Mouse (Mus musculus) hindbrain, embryonic 12.5 days (tissue): ENCODE results near the gene Ddx25. TPM values are rescaled to one million over a fixed set of nuclear protein-coding genes. Genes with fewer than 3 reads are reported as not detected.

ENCODE experiments used
- ATAC-seq: fragments of 200-750 bp; cut with Nextera tagmentation; 2 replicates; pipeline ENCODE4 v1.8.0; 2017; ENCODE audit warnings: moderate TSS enrichment; ENCODE audit not compliant: low FRiP score
- H3K27ac ChIP-seq: fragments of 300-500 bp; sonication (generic); 2 replicates; pipeline ENCODE4 v1.5.1; 2016; ENCODE audit warnings: mild to moderate bottlenecking
- H3K27me3 ChIP-seq: fragments of 300-500 bp; sonication (generic); 2 replicates; pipeline ENCODE4 v1.6.1; 2016; ENCODE audit warnings: mild to moderate bottlenecking
- H3K36me3 ChIP-seq: fragments of 300-500 bp; sonication (generic); 2 replicates; pipeline ENCODE4 v1.6.1; 2016; ENCODE audit warnings: mild to moderate bottlenecking
- H3K4me1 ChIP-seq: fragments of 300-500 bp; sonication (generic); 2 replicates; pipeline ENCODE4 v1.6.1; 2016
- H3K4me2 ChIP-seq: fragments of 300-500 bp; sonication (generic); replicated peaks from 2 replicates; pipeline ENCODE4 v1.6.1; 2016; ENCODE audit warnings: mild to moderate bottlenecking
- H3K4me3 ChIP-seq: fragments of 300-500 bp; sonication (generic); 2 replicates; pipeline ENCODE4 v1.5.1; 2016; ENCODE audit warnings: mild to moderate bottlenecking
- H3K9ac ChIP-seq: fragments of 300-500 bp; sonication (generic); 2 replicates; pipeline ENCODE4 v1.6.1; 2016; ENCODE audit warnings: mild to moderate bottlenecking, moderate library complexity
- H3K9me3 ChIP-seq: fragments of 300-500 bp; sonication (generic); replicated peaks from 2 replicates; pipeline ENCODE4 v1.6.1; 2016; ENCODE audit warnings: mild to moderate bottlenecking
- WGBS: fragments of 180-500 bp; shearing (Covaris S2); methylation state at CpG from one replicate; pipeline ENCODE4 v1.1.7; 2016; 5-methylcytosine and 5-hydroxymethylcytosine counted together
- polyA plus RNA-seq: library from polyadenylated mRNA; unstranded; fragments of >200 nt; fragmentation: Nextera tagmentation; extraction: Ambion mirVana; gene quantifications from 2 replicates; pipeline ENCODE4 v1.2.1, GENCODE M21; 2016

Gene Ddx25
- polyA plus RNA-seq, 1 experiment from 2014 or later = 11.5 TPM

DNA sequence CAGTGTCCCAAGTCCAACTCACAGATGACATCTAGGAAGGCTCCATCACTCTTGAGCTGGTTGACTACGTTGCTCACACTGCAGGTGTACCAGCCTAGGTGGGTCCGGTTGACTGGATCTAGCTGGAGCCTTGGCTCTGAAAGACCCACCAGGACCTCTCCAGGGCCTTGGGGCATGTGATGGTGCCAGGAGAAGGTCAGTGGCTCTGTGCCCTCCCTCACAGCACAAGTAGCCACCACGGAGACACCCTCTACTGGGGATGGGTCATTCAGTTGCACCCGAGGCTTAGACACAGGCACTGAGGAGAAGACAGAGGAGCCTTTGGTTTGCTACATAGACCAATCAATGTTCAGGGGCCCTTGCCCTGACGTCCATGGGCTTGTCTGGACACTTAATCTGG, 42.1 kb downstream of the Ddx25 start:
- WGBS = 90% methylated on average over 5 of the region's 5 CpGs
- H3K36me3 ChIP-seq = no peaks in the 10 kb centered on the region

GRCm38 (mm10) chr9:35513900-35514299, 44.4 kb downstream of the Ddx25 start:
- Histone ChIP-seq H3K9ac (no peak overlapping the region), H3K9me3 (no peaks in the 10 kb centered on the region), H3K4me2 (no peak overlapping the region), H3K4me1 (no peaks in the 10 kb centered on the region), H3K27me3 (peaks cover 3% of the 10 kb centered on the region), H3K27ac (no peak overlapping the region), H3K4me3 (no peak overlapping the region), H3K36me3 (no peaks in the 10 kb centered on the region)
- no peak for ATAC-seq
- 86% methylated on average over 4 of the region's 4 CpGs for WGBS

More for the DNA sequence above, 42.1 kb downstream of the Ddx25 start:
- Histone ChIP-seq H3K27me3 (peaks cover 3% of the 10 kb centered on the region), H3K9ac (no peak overlapping the region), H3K4me3 (no peak overlapping the region), H3K4me1 (no peaks in the 10 kb centered on the region), H3K9me3 (no peaks in the 10 kb centered on the region), H3K27ac (no peak overlapping the region), H3K4me2 (no peak overlapping the region)
- no peak for ATAC-seq

GRCm38 (mm10) chr9:35508234-35508633, 50.1 kb downstream of the Ddx25 start:
- Histone ChIP-seq H3K9me3 (no peaks in the 10 kb centered on the region), H3K36me3 (peaks cover 12% of the 10 kb centered on the region; the same call in 1 of the 2 replicates), H3K27ac (no peak overlapping the region), H3K27me3 (no peaks in the 10 kb centered on the region; the same call in 1 of the 2 replicates), H3K9ac (no peak overlapping the region), H3K4me1 (no peaks in the 10 kb centered on the region), H3K4me3 (no peak overlapping the region), H3K4me2 (no peak overlapping the region)
- 60% methylated on average over 8 of the region's 8 CpGs for WGBS
- ATAC-seq = no peak; the same call in 1 of the 2 replicates

GRCm38 (mm10) chr9:35502361-35503000, 55.8 kb downstream of the Ddx25 start:
- 88% methylated on average over 10 of the region's 10 CpGs for WGBS
- Histone ChIP-seq H3K4me3 (no peak overlapping the region), H3K9me3 (no peaks in the 10 kb centered on the region), H3K36me3 (peaks cover 47% of the 10 kb centered on the region), H3K9ac (no peak overlapping the region), H3K4me1 (no peaks in the 10 kb centered on the region), H3K27ac (no peak overlapping the region), H3K4me2 (no peak overlapping the region), H3K27me3 (no peaks in the 10 kb centered on the region)
- no peak for ATAC-seq

DNA sequence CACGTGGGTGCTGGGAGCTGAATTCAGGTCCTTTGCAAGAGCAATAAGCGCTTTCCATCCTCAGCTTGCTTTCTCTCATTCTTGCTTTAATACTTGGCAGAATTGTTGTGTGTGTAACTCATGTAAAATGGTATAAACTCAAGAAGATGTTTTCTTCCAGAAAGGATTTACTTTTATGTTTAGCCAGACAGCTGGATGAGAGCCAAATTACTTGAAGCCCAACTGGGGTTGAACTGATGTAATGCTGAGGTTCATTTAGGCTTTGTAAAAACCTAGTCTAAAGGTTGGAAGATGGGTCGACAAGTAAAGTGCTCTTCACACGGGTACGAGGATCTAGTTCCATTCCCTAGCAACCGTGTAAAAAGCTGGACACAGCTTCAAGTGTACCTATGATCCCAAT, 58.4 kb downstream of the Ddx25 start:
- no peak for ATAC-seq
- H3K27me3 ChIP-seq = no peaks in the 10 kb centered on the region
- peaks cover 5% of the 10 kb centered on the region for H3K4me1 ChIP-seq
- no peaks in the 10 kb centered on the region for H3K9me3 ChIP-seq
- H3K27ac ChIP-seq = no peak overlapping the region
- H3K4me2 ChIP-seq = no peak overlapping the region
- H3K9ac ChIP-seq = no peak overlapping the region
- peaks cover 47% of the 10 kb centered on the region for H3K36me3 ChIP-seq
- no peak overlapping the region for H3K4me3 ChIP-seq
- WGBS = 92% methylated on average over 6 of the region's 6 CpGs

GRCm38 (mm10) chr9:35495471-35495870, 62.9 kb downstream of the Ddx25 start:
- Histone ChIP-seq H3K4me1 (peaks cover 8% of the 10 kb centered on the region), H3K4me3 (no peak overlapping the region), H3K9me3 (no peaks in the 10 kb centered on the region), H3K9ac (no peak overlapping the region), H3K27me3 (no peaks in the 10 kb centered on the region), H3K27ac (0 out of 2 replicates have a peak overlapping the region, but pooled peaks have one; percentile 30), H3K4me2 (no peak overlapping the region), H3K36me3 (peaks cover 35% of the 10 kb centered on the region)
- 69% methylated on average over 3 of the region's 3 CpGs for WGBS
- ATAC-seq = no peak

GRCm38 (mm10) chr9:35494937-35495336, 63.4 kb downstream of the Ddx25 start:
- Histone ChIP-seq H3K27me3 (no peaks in the 10 kb centered on the region), H3K27ac (no peak overlapping the region), H3K9ac (no peak overlapping the region), H3K36me3 (peaks cover 29% of the 10 kb centered on the region), H3K4me1 (peaks cover 8% of the 10 kb centered on the region), H3K9me3 (no peaks in the 10 kb centered on the region), H3K4me3 (no peak overlapping the region), H3K4me2 (no peak overlapping the region)
- 58% methylated on average over 4 of the region's 4 CpGs for WGBS
- ATAC-seq = no peak

GRCm38 (mm10) chr9:35493733-35494092, 64.6 kb downstream of the Ddx25 start:
- Histone ChIP-seq H3K27me3 (no peaks in the 10 kb centered on the region), H3K27ac (no peak overlapping the region), H3K4me2 (no peak overlapping the region), H3K9ac (no peak overlapping the region), H3K9me3 (no peaks in the 10 kb centered on the region), H3K36me3 (peaks cover 35% of the 10 kb centered on the region), H3K4me3 (no peak overlapping the region), H3K4me1 (peaks cover 8% of the 10 kb centered on the region)
- no peak for ATAC-seq
- WGBS = 62% methylated on average over 4 of the region's 4 CpGs

- Histone ChIP-seq H3K36me3 (peaks cover 35% of the 10 kb centered on the region), H3K9ac (no peak overlapping the region), H3K4me3 (no peak overlapping the region), H3K9me3 (no peaks in the 10 kb centered on the region), H3K27ac (no peak overlapping the region), H3K4me2 (no peak overlapping the region), H3K4me1 (peaks cover 8% of the 10 kb centered on the region), H3K27me3 (no peaks in the 10 kb centered on the region)
- WGBS = 44% methylated on average over 7 of the region's 7 CpGs
- ATAC-seq = no peak
These were observed 65.1 kb downstream of the Ddx25 start for GRCm38 (mm10) chr9:35493033-35493732.

DNA sequence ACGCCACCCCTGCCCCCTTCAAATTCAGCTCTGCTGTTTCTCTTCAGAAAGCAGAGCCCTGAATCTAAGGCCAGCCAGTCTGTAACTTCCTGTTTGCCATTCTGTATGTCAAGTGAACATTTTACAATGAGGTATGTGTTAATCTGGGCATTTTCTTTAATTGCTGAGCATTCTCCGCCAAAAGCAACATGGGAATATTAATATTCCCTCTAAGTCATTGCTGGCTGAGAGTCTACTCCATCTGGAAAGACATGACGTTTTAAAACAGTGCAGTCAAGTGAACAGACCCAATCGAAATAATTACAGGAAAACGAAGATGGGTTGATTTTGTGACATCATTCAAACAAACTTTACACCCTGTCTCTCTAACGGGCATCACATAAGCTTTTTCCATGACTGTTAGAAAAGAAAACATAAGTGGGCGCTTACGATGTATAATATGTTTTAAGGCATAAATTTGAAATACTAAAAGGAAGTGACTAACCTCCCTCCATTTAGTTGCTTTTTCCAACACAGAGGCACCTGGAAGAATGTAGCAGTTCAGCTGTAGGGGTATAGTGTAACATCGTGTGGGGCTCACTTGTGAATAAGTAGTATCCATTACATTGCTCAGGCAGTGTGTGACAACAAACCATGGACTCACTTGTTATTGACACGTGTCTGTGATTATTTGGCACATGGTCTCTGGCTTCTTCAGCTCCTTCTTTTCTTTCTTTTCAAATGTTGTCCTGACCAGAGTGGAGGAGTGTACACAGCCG, 67.0 kb downstream of the Ddx25 start:
- Histone ChIP-seq H3K36me3 (peaks cover 43% of the 10 kb centered on the region), H3K27ac (no peak overlapping the region), H3K4me2 (no peak overlapping the region), H3K27me3 (no peaks in the 10 kb centered on the region), H3K4me3 (no peak overlapping the region), H3K9me3 (no peaks in the 10 kb centered on the region), H3K4me1 (peaks cover 8% of the 10 kb centered on the region), H3K9ac (no peak overlapping the region)
- no peak for ATAC-seq
- WGBS = 86% methylated on average over 11 of the region's 11 CpGs

DNA sequence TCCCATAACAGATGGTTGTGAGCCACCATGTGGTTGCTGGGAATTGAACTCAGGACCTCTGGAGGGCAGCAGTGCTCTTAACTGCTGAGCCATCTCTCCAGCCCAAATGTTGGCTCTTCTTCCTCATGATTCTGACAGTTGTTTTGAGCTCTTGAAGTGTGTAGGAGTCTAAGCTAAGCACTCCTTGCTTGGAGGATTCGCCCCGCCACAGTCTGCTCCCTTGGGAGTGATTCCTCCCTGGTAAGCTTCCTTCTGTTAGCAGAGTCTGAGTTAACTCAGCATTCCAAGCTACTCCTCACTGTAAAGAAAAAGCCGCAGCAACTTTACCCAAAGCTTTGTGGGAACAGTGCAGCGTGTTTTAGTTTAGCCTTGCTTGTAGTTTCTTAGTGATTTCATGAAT, 69.8 kb downstream of the Ddx25 start:
- no peaks in the 10 kb centered on the region for H3K4me1 ChIP-seq
- no peak overlapping the region for H3K4me3 ChIP-seq
- peaks cover 56% of the 10 kb centered on the region for H3K36me3 ChIP-seq
- no peaks in the 10 kb centered on the region for H3K27me3 ChIP-seq
- H3K9me3 ChIP-seq = no peaks in the 10 kb centered on the region
- H3K4me2 ChIP-seq = no peak overlapping the region
- 83% methylated on average over 4 of the region's 4 CpGs for WGBS
- no peak overlapping the region for H3K27ac ChIP-seq
- H3K9ac ChIP-seq = no peak overlapping the region
- no peak for ATAC-seq
